Mouse (Mus musculus): ENCODE data around the gene Vps37b. TPM values are rescaled to one million over a fixed set of nuclear protein-coding genes. Genes with fewer than 3 reads are reported as not detected.
"Not testable (repeated sequence)": the region's sequence is repeated elsewhere in the genome, so short reads cannot be mapped to it uniquely, and the experiment has no call there.

The Vps37b gene
- polyA plus RNA-seq, 1 experiment from 2014 or later, result 70.9 TPM

DNA sequence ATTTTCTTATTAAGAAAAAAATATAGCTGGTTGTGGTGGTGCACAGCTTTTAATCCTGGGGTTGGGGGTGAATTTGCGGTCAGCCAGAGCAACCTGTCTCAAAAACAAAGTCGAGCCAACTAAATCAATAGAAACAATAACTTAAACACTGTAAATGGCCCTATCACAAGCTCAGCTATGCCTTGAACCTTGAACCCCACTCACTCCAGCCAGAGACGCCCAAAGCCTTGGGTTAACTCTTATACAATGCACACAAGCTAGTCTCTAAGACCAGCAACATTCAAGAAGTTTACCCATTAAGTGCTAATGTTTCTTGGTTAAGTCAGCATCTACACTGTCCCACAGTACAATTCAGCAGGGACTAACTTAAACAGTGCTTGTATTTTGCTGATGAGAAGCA lies 37.6 kb upstream of the Vps37b start:
- Histone ChIP-seq H3K4me1 (ENCODE audit: control insufficient read depth, insufficient read depth, low read depth, low read length) (peaks cover 2% of the 10 kb centered on the region; the same call in 1 of the 2 replicates), H3K4me2 (ENCODE audit: low read length) (no peak overlapping the region), H3K9me3 (ENCODE audit: control insufficient read depth, low read length) (no peaks in the 10 kb centered on the region), H3K27ac (ENCODE audit: low read depth, low read length) (no peak overlapping the region), H3K4me3 (ENCODE audit: low read length) (no peak overlapping the region), H3K36me3 (ENCODE audit: control insufficient read depth, insufficient read depth, low read length) (no peaks in the 10 kb centered on the region), H3K9ac (ENCODE audit: low read depth, low read length) (no peak overlapping the region), H3K27me3 (replicated peaks; ENCODE audit: control insufficient read depth, insufficient read depth, low read length) (no peaks in the 10 kb centered on the region)
- 83% methylated on average over 3 of the region's 3 CpGs for WGBS
- no peak for ATAC-seq

DNA sequence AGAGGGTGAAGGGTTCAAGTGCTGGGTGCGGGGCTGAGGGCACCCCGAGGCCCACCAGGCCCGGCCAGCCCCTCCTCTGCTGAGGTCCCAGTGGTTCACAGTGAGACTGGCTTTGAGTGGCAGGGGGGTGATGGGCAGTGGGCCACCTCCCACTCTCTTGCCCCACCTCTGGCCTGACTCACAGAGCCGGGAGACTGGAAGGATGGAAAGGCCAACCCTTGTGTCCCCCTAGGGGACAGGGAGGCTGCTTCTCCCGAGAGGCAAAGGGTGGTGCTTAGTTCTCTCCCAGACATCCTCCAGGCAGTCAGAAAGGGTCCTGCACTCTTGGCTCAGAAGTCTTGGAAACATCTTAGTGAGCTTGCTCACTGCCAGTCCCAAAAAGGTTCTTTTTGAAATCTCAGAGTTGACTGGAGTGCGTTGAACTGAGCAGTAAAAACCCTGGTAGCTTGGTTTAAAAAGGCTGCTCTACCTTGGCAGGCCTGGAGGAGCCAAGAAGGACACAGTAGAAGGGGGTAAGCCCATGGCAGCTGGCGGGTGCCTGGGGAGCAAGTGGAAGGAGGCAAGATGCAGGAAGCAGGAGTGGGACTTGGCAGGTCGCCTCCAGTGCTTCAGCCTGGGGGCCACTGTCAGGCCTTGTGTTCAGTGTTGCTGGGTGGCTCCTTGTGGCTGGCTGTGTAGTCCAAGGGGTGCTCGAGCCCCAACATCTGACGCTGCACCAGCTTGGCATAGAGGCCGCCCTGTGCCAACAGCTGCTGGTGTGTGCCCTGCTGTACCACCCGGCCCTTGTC lies 30.2 kb upstream of the Vps37b start:
- no peaks in the 10 kb centered on the region; the same call in 1 of the 2 replicates for H3K36me3 ChIP-seq (ENCODE audit: control insufficient read depth, insufficient read depth, low read length)
- no peaks in the 10 kb centered on the region for H3K9me3 ChIP-seq (ENCODE audit: control insufficient read depth, low read length)
- peaks cover 10% of the 10 kb centered on the region for H3K4me1 ChIP-seq (ENCODE audit: control insufficient read depth, insufficient read depth, low read depth, low read length)
- H3K4me3 ChIP-seq (ENCODE audit: low read length), result no peak overlapping the region
- peak overlapping the region; percentile 19; the same call in 1 of the 2 replicates for H3K27ac ChIP-seq (ENCODE audit: low read depth, low read length)
- no peak overlapping the region; the same call in 1 of the 2 replicates for H3K4me2 ChIP-seq (ENCODE audit: low read length)
- 0 out of 2 replicates have a peak, but pooled peaks have one; percentile 40 for ATAC-seq
- H3K9ac ChIP-seq (ENCODE audit: low read depth, low read length), result no peak overlapping the region
- no peaks in the 10 kb centered on the region for H3K27me3 ChIP-seq (replicated peaks; ENCODE audit: control insufficient read depth, insufficient read depth, low read length)
- 66% methylated on average over 12 of the region's 12 CpGs for WGBS

DNA sequence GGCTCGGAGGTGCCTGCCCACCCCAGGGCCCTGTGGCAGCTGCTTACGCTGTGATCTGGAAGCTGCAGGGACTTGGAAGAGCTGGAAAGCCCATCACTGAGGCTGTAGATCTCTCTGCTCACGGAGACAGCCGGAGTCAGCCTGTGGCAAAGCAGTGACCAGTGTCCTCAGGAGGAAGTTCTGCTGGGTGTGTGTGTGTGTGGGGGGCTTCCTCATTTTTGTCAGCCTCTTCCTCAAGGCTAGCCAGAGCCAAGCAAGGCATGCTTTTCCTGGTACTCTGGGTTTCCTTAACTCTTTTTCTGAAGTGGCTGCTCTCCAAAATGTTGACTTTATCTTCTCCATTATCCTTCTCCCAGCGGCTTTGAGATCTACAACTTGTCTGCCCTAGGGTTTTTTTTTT lies 27.6 kb upstream of the Vps37b start:
- Histone ChIP-seq H3K4me1 (ENCODE audit: control insufficient read depth, insufficient read depth, low read depth, low read length) (peaks cover 10% of the 10 kb centered on the region), H3K4me3 (ENCODE audit: low read length) (no peak overlapping the region), H3K27me3 (replicated peaks; ENCODE audit: control insufficient read depth, insufficient read depth, low read length) (no peaks in the 10 kb centered on the region), H3K36me3 (ENCODE audit: control insufficient read depth, insufficient read depth, low read length) (no peaks in the 10 kb centered on the region; the same call in 1 of the 2 replicates), H3K9ac (ENCODE audit: low read depth, low read length) (no peak overlapping the region), H3K9me3 (ENCODE audit: control insufficient read depth, low read length) (0 out of 2 replicates have a peak, but pooled peaks cover 2% of the 10 kb centered on the region), H3K4me2 (ENCODE audit: low read length) (no peak overlapping the region), H3K27ac (ENCODE audit: low read depth, low read length) (0 out of 2 replicates have a peak overlapping the region, but pooled peaks have one; percentile 7)
- no peak for ATAC-seq
- WGBS, result 80% methylated on average over 5 of the region's 5 CpGs

DNA sequence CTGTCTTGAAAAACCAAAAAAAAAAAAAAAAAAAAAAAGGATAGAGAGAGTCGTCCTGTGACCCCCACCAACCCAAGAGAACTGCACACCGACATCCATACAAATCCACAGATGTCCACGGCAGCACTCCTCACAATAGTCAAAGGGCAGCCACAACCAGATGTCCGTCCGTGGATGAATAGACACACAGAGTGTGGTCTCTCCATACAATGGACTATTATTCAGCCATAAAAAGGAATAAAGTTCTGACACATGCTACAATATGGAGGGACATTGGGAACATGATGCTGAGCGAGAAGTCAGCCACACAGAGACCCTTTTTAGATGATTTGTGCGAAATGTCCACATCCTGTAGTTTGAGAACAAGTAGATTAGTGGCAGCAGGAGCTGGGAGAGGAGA lies 26.7 kb upstream of the Vps37b start:
- H3K27me3 ChIP-seq (replicated peaks; ENCODE audit: control insufficient read depth, insufficient read depth, low read length), result no peaks in the 10 kb centered on the region
- no peak overlapping the region for H3K4me2 ChIP-seq (ENCODE audit: low read length)
- ATAC-seq, result no peak
- H3K36me3 ChIP-seq (ENCODE audit: control insufficient read depth, insufficient read depth, low read length), result no peaks in the 10 kb centered on the region; the same call in 1 of the 2 replicates
- no peak overlapping the region for H3K27ac ChIP-seq (ENCODE audit: low read depth, low read length)
- WGBS, result 51% methylated on average over 7 of the region's 7 CpGs
- no peak overlapping the region for H3K9ac ChIP-seq (ENCODE audit: low read depth, low read length)
- peaks cover 10% of the 10 kb centered on the region for H3K4me1 ChIP-seq (ENCODE audit: control insufficient read depth, insufficient read depth, low read depth, low read length)
- 0 out of 2 replicates have a peak, but pooled peaks cover 2% of the 10 kb centered on the region for H3K9me3 ChIP-seq (ENCODE audit: control insufficient read depth, low read length)
- no peak overlapping the region for H3K4me3 ChIP-seq (ENCODE audit: low read length)

GRCm38 (mm10) chr5:124056956-124057355 lies 24.9 kb upstream of the Vps37b start:
- Histone ChIP-seq H3K4me1 (ENCODE audit: control insufficient read depth, insufficient read depth, low read depth, low read length) (peaks cover 2% of the 10 kb centered on the region; the same call in 1 of the 2 replicates), H3K27me3 (replicated peaks; ENCODE audit: control insufficient read depth, insufficient read depth, low read length) (no peaks in the 10 kb centered on the region), H3K36me3 (ENCODE audit: control insufficient read depth, insufficient read depth, low read length) (no peaks in the 10 kb centered on the region), H3K9ac (ENCODE audit: low read depth, low read length) (no peak overlapping the region), H3K9me3 (ENCODE audit: control insufficient read depth, low read length) (0 out of 2 replicates have a peak, but pooled peaks cover 2% of the 10 kb centered on the region), H3K4me2 (ENCODE audit: low read length) (no peak overlapping the region), H3K27ac (ENCODE audit: low read depth, low read length) (no peak overlapping the region), H3K4me3 (ENCODE audit: low read length) (no peak overlapping the region)
- no peak for ATAC-seq
- WGBS, result 25% methylated on average over 4 of the region's 4 CpGs

GRCm38 (mm10) chr5:124056219-124056618 lies 24.1 kb upstream of the Vps37b start:
- no peaks in the 10 kb centered on the region for H3K36me3 ChIP-seq (ENCODE audit: control insufficient read depth, insufficient read depth, low read length)
- H3K4me1 ChIP-seq (ENCODE audit: control insufficient read depth, insufficient read depth, low read depth, low read length), result no peaks in the 10 kb centered on the region
- H3K4me3 ChIP-seq (ENCODE audit: low read length), result no peak overlapping the region
- ATAC-seq, result no peak
- H3K4me2 ChIP-seq (ENCODE audit: low read length), result no peak overlapping the region
- H3K27ac ChIP-seq (ENCODE audit: low read depth, low read length), result no peak overlapping the region
- H3K9me3 ChIP-seq (ENCODE audit: control insufficient read depth, low read length), result 0 out of 2 replicates have a peak, but pooled peaks cover 2% of the 10 kb centered on the region
- WGBS, result 97% methylated on average over 1 of the region's 1 CpGs
- H3K9ac ChIP-seq (ENCODE audit: low read depth, low read length), result no peak overlapping the region
- no peaks in the 10 kb centered on the region for H3K27me3 ChIP-seq (replicated peaks; ENCODE audit: control insufficient read depth, insufficient read depth, low read length)

DNA sequence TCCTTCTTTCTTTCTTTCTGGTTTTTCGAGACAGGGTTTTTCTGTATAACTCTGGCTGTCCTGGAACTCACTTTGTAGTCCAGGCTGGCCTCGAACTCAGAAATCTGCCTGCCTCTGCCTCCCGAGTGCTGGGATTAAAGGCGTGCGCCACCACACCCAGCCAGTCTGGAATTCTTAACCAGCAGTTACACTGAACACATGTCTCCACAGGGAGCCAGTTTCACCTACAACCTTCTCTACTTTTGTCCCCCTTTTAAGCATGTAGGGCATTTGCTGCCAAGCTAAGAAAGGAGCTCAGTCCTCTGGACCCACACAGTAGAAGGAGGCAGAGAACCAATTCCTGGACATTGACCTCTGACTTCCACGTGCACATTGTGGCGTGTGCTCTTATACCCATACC lies 20.6 kb upstream of the Vps37b start:
- WGBS, result 93% methylated on average over 7 of the region's 7 CpGs

GRCm38 (mm10) chr5:124051899-124052491 lies 19.9 kb upstream of the Vps37b start:
- peaks cover 5% of the 10 kb centered on the region for H3K4me1 ChIP-seq (ENCODE audit: control insufficient read depth, insufficient read depth, low read depth, low read length)
- no peaks in the 10 kb centered on the region for H3K36me3 ChIP-seq (ENCODE audit: control insufficient read depth, insufficient read depth, low read length)
- H3K27me3 ChIP-seq (replicated peaks; ENCODE audit: control insufficient read depth, insufficient read depth, low read length), result no peaks in the 10 kb centered on the region
- 82% methylated on average over 11 of the region's 11 CpGs for WGBS
- no peak overlapping the region for H3K4me3 ChIP-seq (ENCODE audit: low read length)
- H3K9ac ChIP-seq (ENCODE audit: low read depth, low read length), result no peak overlapping the region
- 0 out of 2 replicates have a peak, but pooled peaks cover 2% of the 10 kb centered on the region for H3K9me3 ChIP-seq (ENCODE audit: control insufficient read depth, low read length)
- no peak overlapping the region for H3K4me2 ChIP-seq (ENCODE audit: low read length)
- no peak for ATAC-seq
- no peak overlapping the region for H3K27ac ChIP-seq (ENCODE audit: low read depth, low read length)

More for the DNA sequence above, 20.6 kb upstream of the Vps37b start:
- not testable (repeated sequence) for H3K4me3 ChIP-seq (ENCODE audit: low read length); H3K4me2 ChIP-seq (ENCODE audit: low read length); H3K9me3 ChIP-seq (ENCODE audit: control insufficient read depth, low read length); H3K36me3 ChIP-seq (ENCODE audit: control insufficient read depth, insufficient read depth, low read length); H3K27me3 ChIP-seq (replicated peaks; ENCODE audit: control insufficient read depth, insufficient read depth, low read length); H3K27ac ChIP-seq (ENCODE audit: low read depth, low read length); H3K9ac ChIP-seq (ENCODE audit: low read depth, low read length); ATAC-seq; H3K4me1 ChIP-seq (ENCODE audit: control insufficient read depth, insufficient read depth, low read depth, low read length)
